Mouse (Mus musculus): ENCODE data around the gene Zkscan17.

The Zkscan17 gene

GRCm38 (mm10) chr11:59518226-59518625 is 8.3 kb downstream of the Zkscan17 start:
- DNase-seq (ENCODE audit: low spot score in 2 of 2), result peak in 1 of 2 experiments; percentile 36

GRCm38 (mm10) chr11:59517441-59517840 is 9.1 kb downstream of the Zkscan17 start:
- DNase-seq (ENCODE audit: low spot score in 2 of 2), result no peak

- no peak for DNase-seq (ENCODE audit: low spot score in 2 of 2)
Observed at GRCm38 (mm10) chr11:59514789-59515188, 11.8 kb downstream of the Zkscan17 start.

GRCm38 (mm10) chr11:59514381-59514780 is 12.2 kb downstream of the Zkscan17 start:
- DNase-seq (ENCODE audit: low spot score in 2 of 2), result no peak

GRCm38 (mm10) chr11:59513556-59513955 is 13.0 kb downstream of the Zkscan17 start:
- DNase-seq (ENCODE audit: low spot score in 2 of 2), result no peak

- DNase-seq (ENCODE audit: low spot score in 2 of 2), result no peak
Observed at GRCm38 (mm10) chr11:59512733-59513132, 13.8 kb downstream of the Zkscan17 start.

- no peak for DNase-seq (ENCODE audit: low spot score in 2 of 2)
Observed at GRCm38 (mm10) chr11:59511558-59511957, 15.0 kb downstream of the Zkscan17 start.

GRCm38 (mm10) chr11:59506713-59507074 is 19.9 kb downstream of the Zkscan17 start:
- no peak for DNase-seq (ENCODE audit: low spot score in 2 of 2)

GRCm38 (mm10) chr11:59505839-59506712 is 20.5 kb downstream of the Zkscan17 start:
- peak; percentile 53 to 63 for DNase-seq (ENCODE audit: low spot score in 2 of 2)

- DNase-seq (ENCODE audit: low spot score in 2 of 2), result peak; percentile 66 to 72
Observed at GRCm38 (mm10) chr11:59505351-59505838, 21.2 kb downstream of the Zkscan17 start.

GRCm38 (mm10) chr11:59501978-59502700 is 24.4 kb downstream of the Zkscan17 start:
- no peak for DNase-seq (ENCODE audit: low spot score in 2 of 2)

- DNase-seq (ENCODE audit: low spot score in 2 of 2), result no peak
Observed at GRCm38 (mm10) chr11:59497747-59498146, 28.8 kb downstream of the Zkscan17 start.

GRCm38 (mm10) chr11:59496672-59497310 is 29.8 kb downstream of the Zkscan17 start:
- DNase-seq (ENCODE audit: low spot score in 2 of 2), result no peak

GRCm38 (mm10) chr11:59486222-59486621 is 40.3 kb downstream of the Zkscan17 start:
- no peak for DNase-seq (ENCODE audit: low spot score in 2 of 2)

GRCm38 (mm10) chr11:59485641-59486040 is 40.9 kb downstream of the Zkscan17 start:
- no peak for DNase-seq (ENCODE audit: low spot score in 2 of 2)

- peak in 1 of 2 experiments; percentile 32 for DNase-seq (ENCODE audit: low spot score in 2 of 2)
Observed at GRCm38 (mm10) chr11:59483212-59483611, 43.3 kb downstream of the Zkscan17 start.

- DNase-seq (ENCODE audit: low spot score in 2 of 2), result no peak
Observed at GRCm38 (mm10) chr11:59477240-59477639, 49.3 kb downstream of the Zkscan17 start.

- peak; percentile 74 to 81 for DNase-seq (ENCODE audit: low spot score in 2 of 2)
Observed at GRCm38 (mm10) chr11:59472326-59472677, 54.2 kb downstream of the Zkscan17 start, which contains the start of gene Zfp867. Zfp867 (minus strand) TSS chr11:59472474.

- no peak for DNase-seq (ENCODE audit: low spot score in 2 of 2)
Observed at GRCm38 (mm10) chr11:59471413-59472325, 54.9 kb downstream of the Zkscan17 start.

GRCm38 (mm10) chr11:59460459-59460858 is 66.1 kb downstream of the Zkscan17 start:
- no peak for DNase-seq (ENCODE audit: low spot score in 2 of 2)

GRCm38 (mm10) chr11:59458973-59459372 is 67.6 kb downstream of the Zkscan17 start:
- DNase-seq (ENCODE audit: low spot score in 2 of 2), result no peak

Measured in thymus, postnatal 10 days (tissue).